Mouse (Mus musculus) forebrain, postnatal 0 days (tissue): ENCODE measurements around the gene Cdkn1c. TPM values are rescaled to one million over a fixed set of nuclear protein-coding genes. Genes with fewer than 3 reads are reported as not detected.

Experiments
- ATAC-seq: fragments of 200-750 bp; cut with Nextera tagmentation; 2 replicates; pipeline ENCODE4 v1.8.0; 2017; ENCODE audit warnings: mild to moderate bottlenecking, moderate library complexity
- DNase-seq: peaks from one replicate; pipeline ENCODE4 v3.0.0-alpha.2; 2015
- H3K27ac ChIP-seq: fragments of 300-500 bp; sonication (generic); 2 replicates; pipeline ENCODE4 v1.5.1; 2014; ENCODE audit warnings: low read depth, mild to moderate bottlenecking, antibody characterized with exemption, low read length, moderate library complexity, mixed read lengths
- H3K27me3 ChIP-seq: fragments of 300-500 bp; sonication (generic); 2 replicates; pipeline ENCODE4 v1.6.1; 2014; ENCODE audit warnings: mild to moderate bottlenecking, low read length, mixed read lengths; ENCODE audit not compliant: insufficient read depth
- H3K36me3 ChIP-seq: fragments of 300-500 bp; sonication (generic); 2 replicates; pipeline ENCODE4 v1.6.1; 2014; ENCODE audit warnings: mild to moderate bottlenecking, moderate library complexity; ENCODE audit not compliant: insufficient read depth
- H3K4me1 ChIP-seq: fragments of 300-500 bp; sonication (generic); 2 replicates; pipeline ENCODE4 v1.6.1; 2014; ENCODE audit warnings: antibody characterized with exemption; ENCODE audit not compliant: insufficient read depth
- H3K4me2 ChIP-seq: fragments of 300-500 bp; sonication (generic); 2 replicates; pipeline ENCODE4 v1.6.1; 2014; ENCODE audit warnings: low read depth, mild to moderate bottlenecking, moderate library complexity
- H3K4me3 ChIP-seq: fragments of 300-500 bp; sonication (generic); 2 replicates; pipeline ENCODE4 v1.5.1; 2014; ENCODE audit warnings: low read depth, low read length, mixed read lengths
- H3K9ac ChIP-seq: fragments of 300-500 bp; sonication (generic); 2 replicates; pipeline ENCODE4 v1.6.1; 2014; ENCODE audit warnings: mild to moderate bottlenecking
- H3K9me3 ChIP-seq: fragments of 300-500 bp; sonication (generic); 2 replicates; pipeline ENCODE4 v1.6.1; 2016; ENCODE audit warnings: low read length
- CTCF ChIP-seq: sonication (generic); IDR thresholded peaks from 2 replicates; pipeline ENCODE4 v1.5.1; 2016; ENCODE audit warnings: antibody characterized with exemption, control low read depth, low read depth
- WGBS: fragments of 180-500 bp; shearing (Covaris S2); extraction: QIAGEN DNeasy Blood & Tissue Kit; methylation state at CpG from one replicate; pipeline ENCODE4 v1.1.7; 2014; 5-methylcytosine and 5-hydroxymethylcytosine counted together
- polyA plus RNA-seq: library from polyadenylated mRNA; unstranded; fragments of >200 nt; fragmentation: Nextera tagmentation; extraction: Ambion mirVana; gene quantifications from 2 replicates; pipeline ENCODE4 v1.2.1, GENCODE M21; 2015
- total RNA-seq: library from RNA; depleted of rRNA; stranded (reverse); fragments of >200 nt; gene quantifications from 2 replicates; pipeline ENCODE4 v1.2.3, GENCODE M21; 2014

Gene Cdkn1c
- total and polyA plus RNA-seq, 2 experiments from 2014 or later: 119 to 123 TPM

DNA sequence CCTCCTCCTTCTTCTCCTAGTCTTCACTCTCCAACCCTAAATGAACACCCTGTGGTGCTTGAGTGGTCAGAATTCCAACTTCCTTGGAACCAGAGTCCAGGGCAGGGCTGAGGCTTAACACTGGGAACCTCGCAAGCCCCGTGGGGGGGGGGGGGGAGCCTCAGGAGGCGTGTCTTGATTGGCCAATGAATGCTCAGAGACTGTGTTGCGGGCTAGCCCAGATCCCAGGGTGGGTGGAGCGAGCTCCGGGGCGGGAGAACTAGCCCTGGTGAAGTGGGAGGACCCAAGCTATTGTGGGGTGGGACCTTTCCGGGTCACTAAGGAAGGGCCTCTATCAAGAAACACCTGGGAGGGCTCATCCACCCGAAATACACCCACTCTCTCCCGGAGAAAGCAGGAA is 14.0 kb upstream of the Cdkn1c start:
- WGBS: 30% methylated on average over 10 of the region's 10 CpGs
- Histone ChIP-seq H3K9me3 (no peaks in the 10 kb centered on the region), H3K27me3 (no peaks in the 10 kb centered on the region), H3K27ac (no peak overlapping the region), H3K36me3 (no peaks in the 10 kb centered on the region), H3K4me3 (no peak overlapping the region), H3K4me1 (no peaks in the 10 kb centered on the region), H3K9ac (no peak overlapping the region), H3K4me2 (no peak overlapping the region)
- ATAC-seq (no peak), DNase-seq (no peak)
- no peak for TF ChIP-seq CTCF

DNA sequence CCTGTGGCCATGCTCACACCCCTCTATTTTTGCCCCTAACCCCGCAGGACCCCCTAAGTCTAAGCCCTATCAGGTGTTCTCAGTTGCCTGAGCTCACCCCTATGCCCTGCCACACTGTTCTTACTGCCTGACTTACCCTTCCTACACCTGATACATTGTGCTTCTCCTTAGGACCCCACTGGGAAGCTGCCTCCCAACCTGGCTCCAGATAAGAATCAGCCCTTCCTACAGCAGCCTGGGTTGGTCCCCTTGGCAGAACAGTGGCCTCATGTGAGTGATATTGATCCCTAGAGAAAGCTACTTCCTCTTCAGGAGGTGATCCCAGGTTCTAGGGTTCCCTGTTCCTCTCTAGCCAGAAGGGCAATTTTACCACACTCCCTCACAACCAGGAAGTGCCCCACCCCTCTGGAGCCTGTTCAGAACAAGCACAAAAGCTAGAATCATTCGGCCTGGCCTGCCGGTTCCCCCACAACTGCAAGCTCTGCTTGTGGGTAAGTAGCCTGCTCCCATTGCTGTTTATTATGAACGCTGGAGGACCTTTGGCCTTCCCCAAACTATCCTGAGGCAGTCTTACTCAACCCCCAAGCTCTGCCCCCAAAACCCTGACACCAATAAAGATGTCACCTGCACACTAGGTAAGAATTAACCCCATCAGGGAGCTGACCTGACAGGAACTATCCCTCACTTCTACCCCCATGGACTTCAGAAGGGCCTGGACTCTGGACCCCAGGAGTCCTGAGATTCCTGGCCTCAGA is 12.7 kb upstream of the Cdkn1c start, which contains the start of gene Slc22a18:
Slc22a18 (plus strand) TSS at position 390 of the 755 bp plus-strand sequence.
- no peak for DNase-seq
- no peaks in the 10 kb centered on the region for H3K4me1 ChIP-seq
- TF ChIP-seq CTCF: no peak
- WGBS: 37% methylated on average over 4 of the region's 4 CpGs
- no peaks in the 10 kb centered on the region for H3K36me3 ChIP-seq
- no peaks in the 10 kb centered on the region for H3K27me3 ChIP-seq
- no peak within 1 kb of the TSS for H3K27ac ChIP-seq
- no peak within 1 kb of the TSS for H3K4me2 ChIP-seq
- no peak within 1 kb of the TSS for H3K9ac ChIP-seq
- H3K9me3 ChIP-seq: no peaks in the 10 kb centered on the region
- ATAC-seq: no peak
- H3K4me3 ChIP-seq: no peak within 1 kb of the TSS

DNA sequence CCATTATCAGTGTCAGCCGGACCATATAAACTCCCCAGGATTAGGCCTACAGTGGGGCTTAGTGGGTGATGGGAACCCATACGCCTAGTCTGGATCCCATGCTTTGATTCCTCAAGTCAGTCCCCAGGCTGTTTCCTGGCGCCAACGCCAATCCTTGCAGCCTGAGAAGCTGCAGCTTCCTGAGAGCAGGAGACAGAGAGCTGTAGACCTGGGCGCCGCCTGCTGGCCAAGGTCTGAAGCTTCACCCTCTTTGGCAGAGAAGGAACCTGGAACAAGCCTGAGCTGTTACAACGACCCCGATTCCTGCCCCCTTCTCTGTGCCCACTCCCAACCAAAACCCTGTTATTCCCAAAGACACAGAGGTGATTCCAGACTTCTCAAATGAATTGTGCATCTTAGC is 9.1 kb upstream of the Cdkn1c start:
- Histone ChIP-seq H3K4me1 (no peaks in the 10 kb centered on the region), H3K9ac (no peak overlapping the region), H3K9me3 (no peaks in the 10 kb centered on the region), H3K4me2 (no peak overlapping the region), H3K27me3 (no peaks in the 10 kb centered on the region), H3K36me3 (no peaks in the 10 kb centered on the region), H3K27ac (no peak overlapping the region), H3K4me3 (no peak overlapping the region)
- 12% methylated on average over 8 of the region's 8 CpGs for WGBS
- ATAC-seq (peak; percentile 80), DNase-seq (peak; percentile 87)
- peak; percentile 94 for TF ChIP-seq CTCF

DNA sequence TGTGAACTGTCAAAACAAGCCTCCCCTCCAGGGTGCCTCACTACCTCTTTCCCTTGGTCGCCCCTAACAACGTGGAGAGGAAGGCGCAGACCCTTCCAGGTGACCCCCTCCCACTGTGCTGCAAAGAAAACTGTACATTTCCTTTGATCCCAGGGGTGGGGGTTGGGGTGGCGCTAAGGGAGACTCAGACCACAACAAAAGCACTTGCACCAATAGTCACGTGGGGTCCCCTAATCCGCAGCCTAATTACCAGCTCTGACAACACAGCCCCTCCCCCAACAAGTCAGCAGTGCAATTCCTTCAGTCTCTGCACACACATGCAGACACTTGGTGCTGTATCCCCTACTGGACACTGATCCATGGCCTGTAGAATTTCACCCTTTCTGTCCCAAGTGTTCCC is 6.9 kb upstream of the Cdkn1c start:
- Histone ChIP-seq H3K4me2 (no peak overlapping the region), H3K4me1 (0 out of 2 replicates have a peak, but pooled peaks cover 3% of the 10 kb centered on the region), H3K27me3 (peaks cover 12% of the 10 kb centered on the region), H3K27ac (no peak overlapping the region), H3K4me3 (no peak overlapping the region), H3K36me3 (no peaks in the 10 kb centered on the region), H3K9me3 (no peaks in the 10 kb centered on the region), H3K9ac (no peak overlapping the region)
- no peak for DNase-seq
- no peak for TF ChIP-seq CTCF
- no peak for ATAC-seq
- WGBS: 4% methylated on average over 6 of the region's 6 CpGs

DNA sequence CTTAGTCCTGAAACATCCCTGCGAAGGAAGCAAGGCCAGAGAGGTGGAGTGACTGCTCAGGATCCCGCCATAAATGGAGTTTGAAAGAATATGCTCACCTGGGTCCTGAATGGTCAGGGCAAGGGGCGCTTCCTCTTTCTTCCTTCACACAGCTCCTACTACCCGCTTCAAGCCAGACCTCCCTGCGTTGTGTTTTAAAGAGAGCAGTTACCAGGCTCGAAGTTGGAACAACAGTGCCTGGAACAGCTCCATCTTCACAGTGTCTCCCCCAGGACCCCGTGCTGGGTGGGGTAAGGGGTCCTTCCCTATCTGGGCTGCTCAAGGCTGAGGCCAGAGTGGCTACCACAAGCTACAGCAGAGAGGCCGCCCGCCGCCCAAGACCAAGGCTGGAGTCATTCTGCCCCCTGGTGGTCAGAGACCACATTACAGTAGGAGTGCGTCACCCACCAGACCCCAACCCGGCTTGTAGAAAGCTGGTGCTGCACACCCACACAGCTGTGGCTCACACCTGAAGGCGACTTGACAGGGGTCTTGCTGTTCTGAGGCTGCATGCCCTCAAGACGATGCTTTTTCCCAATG is 5.3 kb upstream of the Cdkn1c start:
- Histone ChIP-seq H3K27me3 (peaks cover 12% of the 10 kb centered on the region), H3K9ac (no peak overlapping the region), H3K4me1 (0 out of 2 replicates have a peak, but pooled peaks cover 3% of the 10 kb centered on the region), H3K4me3 (no peak overlapping the region), H3K9me3 (no peaks in the 10 kb centered on the region), H3K4me2 (no peak overlapping the region), H3K36me3 (no peaks in the 10 kb centered on the region), H3K27ac (no peak overlapping the region)
- DNase-seq (peak; percentile 87), ATAC-seq (peak; percentile 62)
- peak; percentile 97 for TF ChIP-seq CTCF
- WGBS: 32% methylated on average over 14 of the region's 14 CpGs

DNA sequence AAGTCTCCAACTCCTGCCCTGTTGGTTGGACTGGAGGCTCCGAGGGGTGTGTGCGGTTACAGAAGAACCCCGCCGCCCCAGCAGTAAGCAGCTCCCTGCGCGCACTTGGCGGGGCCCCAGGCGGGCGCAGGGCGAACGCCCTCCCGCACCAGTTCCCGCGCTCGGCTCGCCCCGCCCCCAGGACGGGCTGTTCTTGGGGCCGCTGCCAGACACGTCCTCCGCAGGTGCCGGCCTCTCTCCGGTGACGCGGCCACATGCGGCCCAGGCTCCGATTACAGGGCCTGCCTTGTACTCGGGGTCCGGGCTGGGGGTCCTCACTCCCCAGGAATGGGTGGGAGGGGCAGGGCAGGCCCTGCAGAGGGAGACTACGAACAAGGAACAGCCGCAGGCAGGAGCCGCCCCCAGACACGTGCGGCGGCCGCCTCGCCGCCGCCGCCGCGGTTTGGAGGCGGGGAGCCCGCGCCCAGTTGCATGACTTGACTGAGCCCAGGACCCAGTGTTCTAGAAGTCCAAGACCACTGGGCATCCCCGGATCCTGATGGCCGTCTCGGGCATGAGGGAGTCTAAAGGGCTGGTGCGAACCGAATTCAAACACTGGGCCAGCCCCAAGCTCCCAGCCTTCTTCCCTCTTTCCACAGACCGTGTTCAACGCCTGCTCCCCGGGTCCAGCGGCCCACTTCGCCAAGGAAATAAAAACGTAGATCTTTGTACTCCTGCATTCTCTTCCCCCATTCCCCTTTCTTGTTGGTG is 4.1 kb upstream of the Cdkn1c start:
- Histone ChIP-seq H3K4me2 (peak overlapping the region; percentile 60), H3K36me3 (no peaks in the 10 kb centered on the region), H3K9me3 (no peaks in the 10 kb centered on the region), H3K27ac (no peak overlapping the region), H3K4me3 (peak overlapping the region; percentile 24), H3K9ac (peak overlapping the region; percentile 6; the same call in 1 of the 2 replicates), H3K27me3 (peaks cover 12% of the 10 kb centered on the region), H3K4me1 (0 out of 2 replicates have a peak, but pooled peaks cover 3% of the 10 kb centered on the region)
- DNase-seq (peak; percentile 30), ATAC-seq (no peak)
- 34% methylated on average over 53 of the region's 56 CpGs for WGBS
- no peak for TF ChIP-seq CTCF
